Mouse (Mus musculus) layer of hippocampus, adult 9-10 months (tissue): ENCODE measurements around the gene Areg.

Experiments used
- DNase-seq: peaks from one replicate; pipeline ENCODE4 v3.0.0; 2022; ENCODE audit warnings: low spot score

Gene Areg

GRCm38 (mm10) chr5:91139446-91139873 lies at the start of gene Areg:
Areg (plus strand) TSS chr5:91139599.
- DNase-seq = no peak

GRCm38 (mm10) chr5:91090301-91090700 lies 49.1 kb upstream of the Areg start:
- DNase-seq = no peak

- no peak for DNase-seq
Measured at GRCm38 (mm10) chr5:91097911-91098614, 41.3 kb upstream of the Areg start.

- DNase-seq = peak; percentile 21
Measured at GRCm38 (mm10) chr5:91101742-91102141, 37.7 kb upstream of the Areg start.

GRCm38 (mm10) chr5:91103943-91104665 lies 35.3 kb upstream of the Areg start:
- DNase-seq = no peak

- DNase-seq = no peak
Measured at GRCm38 (mm10) chr5:91106248-91106647, 33.2 kb upstream of the Areg start.

- DNase-seq = no peak
Measured at GRCm38 (mm10) chr5:91110023-91110670, 29.3 kb upstream of the Areg start.

- no peak for DNase-seq
Measured at GRCm38 (mm10) chr5:91111019-91111418, 28.4 kb upstream of the Areg start.

GRCm38 (mm10) chr5:91113967-91114366 lies 25.4 kb upstream of the Areg start:
- DNase-seq = no peak

GRCm38 (mm10) chr5:91114574-91114973 lies 24.8 kb upstream of the Areg start:
- DNase-seq = no peak

- no peak for DNase-seq
Measured at GRCm38 (mm10) chr5:91118618-91119017, 20.8 kb upstream of the Areg start.

GRCm38 (mm10) chr5:91123404-91123803 lies 16.0 kb upstream of the Areg start:
- no peak for DNase-seq

- no peak for DNase-seq
Measured at GRCm38 (mm10) chr5:91124140-91124539, 15.3 kb upstream of the Areg start.

- no peak for DNase-seq
Measured at GRCm38 (mm10) chr5:91126623-91127022, 12.8 kb upstream of the Areg start.

GRCm38 (mm10) chr5:91134961-91135360 lies 4.4 kb upstream of the Areg start:
- DNase-seq = no peak

- no peak for DNase-seq
Measured at GRCm38 (mm10) chr5:91138970-91139369, 429 bp upstream of the Areg start.

- DNase-seq = no peak
Measured at GRCm38 (mm10) chr5:91140896-91141448, 1.6 kb downstream of the Areg start.

- DNase-seq = peak; percentile 12
Measured at GRCm38 (mm10) chr5:91144971-91145370, 5.6 kb downstream of the Areg start.

GRCm38 (mm10) chr5:91147001-91147400 lies 7.6 kb downstream of the Areg start:
- DNase-seq = no peak

- no peak for DNase-seq
Measured at GRCm38 (mm10) chr5:91148054-91148453, 8.7 kb downstream of the Areg start.

- DNase-seq = no peak
Measured at GRCm38 (mm10) chr5:91156677-91157076, 17.3 kb downstream of the Areg start.

- no peak for DNase-seq
Measured at GRCm38 (mm10) chr5:91157169-91157568, 17.8 kb downstream of the Areg start.

GRCm38 (mm10) chr5:91162787-91163186 lies 23.4 kb downstream of the Areg start:
- DNase-seq = no peak
